Mouse (Mus musculus): Measurements from ENCODE around the gene Srp14. TPM values are rescaled to one million over a fixed set of nuclear protein-coding genes. Genes with fewer than 3 reads are reported as not detected.
A peak's percentile ranks its signal among the peaks of the same experiment; 100 is the strongest.

Srp14 gene
- polyA plus RNA-seq, 1 experiment, result 180 TPM

DNA sequence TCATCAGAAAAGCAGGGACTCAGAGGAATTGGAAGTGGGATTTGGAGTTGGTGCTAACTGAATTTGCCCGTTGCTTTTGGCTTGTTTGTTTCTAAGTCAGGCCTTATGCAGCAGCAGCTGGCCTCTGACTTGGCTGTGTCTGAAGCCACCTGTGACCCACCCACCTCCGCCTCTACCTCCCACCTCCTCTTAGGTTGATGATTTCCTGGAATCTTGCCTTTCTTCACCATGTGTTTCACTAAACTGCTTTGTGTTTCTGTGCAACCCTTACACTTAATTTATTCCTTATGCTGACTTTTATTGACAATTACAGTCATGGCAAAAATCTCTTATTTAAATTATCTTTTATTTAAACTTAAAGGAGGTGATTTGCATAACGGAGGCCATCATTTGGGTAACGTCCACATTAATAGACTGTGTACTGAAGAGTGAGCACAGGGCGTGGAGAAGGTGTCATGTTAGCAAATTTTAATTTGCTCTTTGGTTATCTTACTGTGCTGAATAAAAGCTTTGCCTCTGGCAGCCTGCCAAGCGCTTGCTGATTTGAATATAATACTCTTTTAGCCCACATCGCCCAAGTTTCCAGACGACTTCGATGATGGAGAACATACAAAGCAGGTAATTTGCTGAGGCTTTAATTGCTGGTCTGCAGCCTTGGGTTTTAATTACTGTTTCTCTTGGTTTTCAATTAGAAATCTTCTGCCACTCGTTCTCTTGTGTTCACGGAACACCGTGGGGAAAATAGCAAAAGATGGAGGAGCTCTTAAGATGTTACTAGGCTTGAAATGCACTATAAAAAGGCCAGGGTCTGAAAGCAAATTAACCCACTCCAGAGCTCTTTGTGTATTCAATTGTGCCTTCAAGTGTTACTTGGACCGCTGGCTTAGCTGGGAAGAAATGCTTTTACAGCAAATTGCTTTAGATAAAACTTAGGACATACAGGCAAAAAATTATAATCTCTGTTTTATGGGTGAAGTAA lies 33.5 kb downstream of the Srp14 start:
- H3K4me3 ChIP-seq (replicated peaks), result no peak overlapping the region
- TF ChIP-seq GATA1 (IDR thresholded peaks at IDR 0.05; ENCODE audit: borderline replicate concordance, low read length) (no peak), FLI1 (IDR thresholded peaks at IDR 0.05; ENCODE audit: low read length) (no peak)
- H3K27me3 ChIP-seq (replicated peaks), result no peaks in the 10 kb centered on the region
- peaks cover 80% of the 10 kb centered on the region for H3K36me3 ChIP-seq (replicated peaks; ENCODE audit: low read length)
- H3K9me3 ChIP-seq, result peaks cover 9% of the 10 kb centered on the region
- no peaks in the 10 kb centered on the region for H3K4me1 ChIP-seq

DNA sequence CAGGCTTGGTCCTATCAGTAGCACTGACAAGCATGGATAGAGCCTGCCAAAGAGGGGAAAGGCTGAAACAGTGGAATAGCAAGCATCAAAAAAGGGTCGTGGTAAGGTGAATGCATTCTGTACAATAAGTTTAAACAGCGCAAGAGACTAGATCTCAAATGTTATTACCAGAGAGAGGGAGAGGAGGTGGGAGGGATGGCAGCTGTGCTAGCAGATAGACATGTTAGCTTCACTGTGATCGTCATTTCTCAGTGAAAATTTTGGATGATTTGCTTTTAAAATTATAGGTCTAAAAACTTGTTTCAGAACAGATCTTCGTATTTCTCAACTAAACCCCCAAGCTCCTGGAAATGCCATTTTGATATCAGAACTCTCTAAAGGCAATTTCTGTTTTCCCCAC lies 36.8 kb downstream of the Srp14 start:
- TF ChIP-seq GATA1 (IDR thresholded peaks at IDR 0.05; ENCODE audit: borderline replicate concordance, low read length) (no peak), FLI1 (IDR thresholded peaks at IDR 0.05; ENCODE audit: low read length) (no peak)
- Histone ChIP-seq H3K9me3 (peaks cover 9% of the 10 kb centered on the region), H3K4me3 (replicated peaks) (no peak overlapping the region), H3K27me3 (replicated peaks) (no peaks in the 10 kb centered on the region), H3K36me3 (replicated peaks; ENCODE audit: low read length) (peaks cover 84% of the 10 kb centered on the region), H3K4me1 (no peaks in the 10 kb centered on the region)

DNA sequence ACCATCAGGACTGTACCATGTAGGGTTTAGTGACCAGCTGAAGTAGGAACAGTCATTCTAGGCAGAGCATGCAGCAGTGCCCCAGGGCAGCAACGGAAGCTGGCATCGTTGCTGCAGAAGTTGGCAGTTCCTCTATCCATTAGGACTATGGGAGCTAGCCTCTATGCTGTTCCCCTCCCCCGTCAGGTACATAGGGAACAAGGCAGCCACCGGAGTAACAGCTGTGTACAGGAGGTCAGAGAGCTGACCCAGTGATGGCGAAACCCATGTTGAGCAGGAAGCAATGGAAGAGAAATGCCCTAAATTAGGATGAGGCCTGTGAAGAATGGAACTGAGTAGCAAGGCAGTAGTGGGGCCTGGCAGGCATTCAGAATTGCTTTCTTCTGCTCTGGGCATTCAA lies 37.3 kb downstream of the Srp14 start:
- H3K9me3 ChIP-seq, result peaks cover 9% of the 10 kb centered on the region
- H3K4me1 ChIP-seq, result no peaks in the 10 kb centered on the region
- H3K36me3 ChIP-seq (replicated peaks; ENCODE audit: low read length), result peaks cover 89% of the 10 kb centered on the region
- no peak overlapping the region for H3K4me3 ChIP-seq (replicated peaks)
- TF ChIP-seq GATA1 (IDR thresholded peaks at IDR 0.05; ENCODE audit: borderline replicate concordance, low read length) (no peak), FLI1 (IDR thresholded peaks at IDR 0.05; ENCODE audit: low read length) (no peak)
- no peaks in the 10 kb centered on the region for H3K27me3 ChIP-seq (replicated peaks)

DNA sequence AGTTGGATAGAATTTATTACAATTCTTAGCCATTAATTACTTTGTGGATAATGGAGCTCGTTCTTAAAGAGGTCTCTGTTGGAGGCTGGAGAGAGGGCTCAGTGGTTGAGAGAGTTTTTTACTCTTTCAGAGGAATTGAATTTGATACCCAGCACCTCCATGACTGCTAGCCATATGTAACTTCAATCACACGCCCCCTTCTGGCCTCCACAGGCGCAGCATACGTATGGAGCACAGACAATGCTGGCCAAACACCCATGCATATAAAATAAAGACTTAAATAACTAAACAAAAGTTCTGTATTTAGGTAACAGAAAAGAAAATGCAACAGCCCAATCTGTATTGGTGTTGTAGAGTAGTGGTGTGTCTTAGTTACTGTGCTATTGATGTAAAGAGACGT lies 47.9 kb downstream of the Srp14 start:
- peaks cover 94% of the 10 kb centered on the region for H3K36me3 ChIP-seq (replicated peaks; ENCODE audit: low read length)
- H3K27me3 ChIP-seq (replicated peaks), result no peaks in the 10 kb centered on the region
- no peak overlapping the region for H3K4me3 ChIP-seq (replicated peaks)
- H3K9me3 ChIP-seq, result peaks cover 6% of the 10 kb centered on the region; the same call in 1 of the 2 replicates
- TF ChIP-seq FLI1 (IDR thresholded peaks at IDR 0.05; ENCODE audit: low read length), result no peak
- TF ChIP-seq GATA1 (IDR thresholded peaks at IDR 0.05; ENCODE audit: borderline replicate concordance, low read length), result no peak
- no peaks in the 10 kb centered on the region for H3K4me1 ChIP-seq

DNA sequence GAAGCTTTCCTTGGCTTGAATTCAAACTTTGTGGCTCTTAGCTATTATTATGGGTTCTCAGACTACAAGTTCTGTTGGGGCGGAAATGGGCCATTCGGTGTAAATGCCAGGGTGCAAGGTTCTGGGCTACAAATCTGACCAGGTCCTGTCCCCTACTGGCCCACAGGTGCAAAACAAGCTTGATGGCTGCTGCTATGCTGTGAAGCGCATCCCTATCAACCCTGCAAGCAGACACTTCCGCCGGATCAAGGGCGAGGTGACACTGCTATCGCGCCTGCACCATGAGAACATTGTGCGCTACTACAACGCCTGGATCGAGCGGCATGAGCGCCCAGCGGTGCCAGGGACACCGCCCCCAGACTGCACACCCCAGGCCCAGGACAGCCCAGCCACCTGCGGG lies 48.9 kb downstream of the Srp14 start:
- H3K4me3 ChIP-seq (replicated peaks), result peak overlapping the region; percentile 50
- no peaks in the 10 kb centered on the region for H3K9me3 ChIP-seq
- TF ChIP-seq GATA1 (IDR thresholded peaks at IDR 0.05; ENCODE audit: borderline replicate concordance, low read length), result no peak
- no peak for TF ChIP-seq FLI1 (IDR thresholded peaks at IDR 0.05; ENCODE audit: low read length)
- H3K36me3 ChIP-seq (replicated peaks; ENCODE audit: low read length), result peaks cover 93% of the 10 kb centered on the region
- no peaks in the 10 kb centered on the region for H3K27me3 ChIP-seq (replicated peaks)
- H3K4me1 ChIP-seq, result no peaks in the 10 kb centered on the region

DNA sequence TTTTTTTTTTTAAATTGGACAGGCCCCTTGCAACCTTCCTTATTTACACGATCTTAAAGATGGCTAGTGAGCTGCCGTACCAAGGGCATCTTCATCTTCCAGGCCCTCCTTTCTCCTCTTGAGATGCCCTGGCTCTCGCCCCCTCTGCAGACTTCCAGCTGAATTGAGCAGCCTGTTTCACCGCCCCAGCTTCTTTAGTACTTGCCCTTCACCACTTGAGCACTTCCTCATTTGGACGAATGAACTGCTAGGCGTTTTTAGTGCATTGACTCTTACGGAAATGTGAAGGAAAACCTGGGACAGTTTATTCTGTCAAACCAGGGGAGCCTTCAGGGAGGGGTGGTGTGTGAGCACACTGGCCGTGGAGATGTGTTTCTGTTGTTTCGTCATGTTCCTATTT lies 50.2 kb downstream of the Srp14 start:
- peaks cover 93% of the 10 kb centered on the region for H3K36me3 ChIP-seq (replicated peaks; ENCODE audit: low read length)
- H3K4me1 ChIP-seq, result no peaks in the 10 kb centered on the region
- TF ChIP-seq FLI1 (IDR thresholded peaks at IDR 0.05; ENCODE audit: low read length) (no peak), GATA1 (IDR thresholded peaks at IDR 0.05; ENCODE audit: borderline replicate concordance, low read length) (no peak)
- H3K9me3 ChIP-seq, result no peaks in the 10 kb centered on the region
- H3K27me3 ChIP-seq (replicated peaks), result no peaks in the 10 kb centered on the region
- no peak overlapping the region for H3K4me3 ChIP-seq (replicated peaks)

DNA sequence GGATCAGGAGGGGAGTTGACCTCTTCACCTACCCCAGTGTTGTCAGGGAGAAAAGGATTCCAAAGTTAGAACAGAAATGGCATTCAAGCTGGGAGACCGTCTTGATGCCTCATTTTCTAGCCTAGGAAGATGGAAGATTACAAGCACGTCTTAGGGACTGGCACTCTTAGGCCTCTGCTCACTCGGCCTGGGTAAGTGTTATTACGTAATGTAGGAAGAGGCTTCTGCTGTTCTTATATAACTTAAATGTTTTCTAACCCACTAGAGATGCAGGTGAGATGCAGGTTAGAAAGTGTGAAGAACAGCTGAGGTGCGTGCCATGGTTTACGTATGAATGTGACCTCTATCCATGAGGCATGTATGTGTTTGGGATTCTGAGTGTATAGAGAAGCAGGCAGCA lies 51.2 kb downstream of the Srp14 start:
- Histone ChIP-seq H3K27me3 (replicated peaks) (no peaks in the 10 kb centered on the region), H3K4me1 (no peaks in the 10 kb centered on the region), H3K4me3 (replicated peaks) (no peak overlapping the region), H3K36me3 (replicated peaks; ENCODE audit: low read length) (peaks cover 88% of the 10 kb centered on the region), H3K9me3 (no peaks in the 10 kb centered on the region)
- TF ChIP-seq GATA1 (IDR thresholded peaks at IDR 0.05; ENCODE audit: borderline replicate concordance, low read length), result no peak
- TF ChIP-seq FLI1 (IDR thresholded peaks at IDR 0.05; ENCODE audit: low read length), result no peak

Other genes with a start within 250 kb of the Srp14 start
- not detected in 2 replicates for gene Fsip1, start 222.7 kb downstream of the Srp14 start, polyA plus RNA-seq (2012; ENCODE audit: insufficient read depth, low replicate concordance)
- gene Gpr176, start 106.3 kb downstream of the Srp14 start, polyA plus RNA-seq (2012; ENCODE audit: insufficient read depth, low replicate concordance), result 0.03 and 0.97 TPM in 2 replicates
- 2.9 and 3.7 TPM in 2 replicates for gene Eif2ak4, start 91.1 kb downstream of the Srp14 start, polyA plus RNA-seq (2012; ENCODE audit: insufficient read depth, low replicate concordance)
- gene Bmf, start 70.0 kb upstream of the Srp14 start, polyA plus RNA-seq (2012; ENCODE audit: insufficient read depth, low replicate concordance), result 6.3 and 11.4 TPM in 2 replicates
- gene Bub1b, start 118.5 kb upstream of the Srp14 start, polyA plus RNA-seq (2012; ENCODE audit: insufficient read depth, low replicate concordance), result 1.9 and 5.4 TPM in 2 replicates
- 7.2 and 8.5 TPM in 2 replicates for gene Pak6, start 183.6 kb upstream of the Srp14 start, polyA plus RNA-seq (2012; ENCODE audit: insufficient read depth, low replicate concordance)
- gene Ankrd63, start 224.3 kb upstream of the Srp14 start, polyA plus RNA-seq (2012; ENCODE audit: insufficient read depth, low replicate concordance), result 0.30 and 0.55 TPM in 2 replicates
- gene Plcb2, start 248.7 kb upstream of the Srp14 start, polyA plus RNA-seq (2012; ENCODE audit: insufficient read depth, low replicate concordance), result 14.4 and 25.8 TPM in 2 replicates